Mouse (Mus musculus) forelimb bud, embryonic 11.5 days (tissue): ENCODE data around the gene Tnfrsf26.
A peak's percentile ranks its signal among the peaks of the same experiment; 100 is the strongest.
"Not testable (repeated sequence)": the region's sequence is repeated elsewhere in the genome, so short reads cannot be mapped to it uniquely, and the experiment has no call there.

Experiments
- DNase-seq: peaks from one replicate; pipeline ENCODE4 v3.0.0-alpha.2; 2012; ENCODE audit warnings: low read depth, low spot score

The Tnfrsf26 gene

GRCm38 (mm10) chr7:143628540-143628939 lies at the start of gene Tnfrsf26:
Gene Tnfrsf26 (minus strand): TSS chr7:143628722.
- no peak for DNase-seq

- DNase-seq = no peak
Observed at GRCm38 (mm10) chr7:143666427-143667311, 38.1 kb upstream of the Tnfrsf26 start.

- DNase-seq = no peak
Observed at GRCm38 (mm10) chr7:143663470-143663869, 34.9 kb upstream of the Tnfrsf26 start.

GRCm38 (mm10) chr7:143660797-143661196 lies 32.3 kb upstream of the Tnfrsf26 start:
- DNase-seq = no peak

GRCm38 (mm10) chr7:143649769-143650346 lies 21.3 kb upstream of the Tnfrsf26 start:
- DNase-seq = not testable (repeated sequence)

- DNase-seq = peak; percentile 78
Observed at GRCm38 (mm10) chr7:143649034-143649768, 20.7 kb upstream of the Tnfrsf26 start, which contains the start of gene Tnfrsf22. Gene Tnfrsf22 (minus strand): TSS chr7:143649661.

GRCm38 (mm10) chr7:143643949-143644348 lies 15.4 kb upstream of the Tnfrsf26 start:
- not testable (repeated sequence) for DNase-seq

GRCm38 (mm10) chr7:143636674-143637073 lies 8.2 kb upstream of the Tnfrsf26 start:
- DNase-seq = no peak

- no peak for DNase-seq
Observed at GRCm38 (mm10) chr7:143631503-143631902, 3.0 kb upstream of the Tnfrsf26 start.

GRCm38 (mm10) chr7:143629501-143629900 lies 979 bp upstream of the Tnfrsf26 start:
- no peak for DNase-seq

- no peak for DNase-seq
Observed at GRCm38 (mm10) chr7:143627555-143628286, 801 bp downstream of the Tnfrsf26 start.

- no peak for DNase-seq
Observed at GRCm38 (mm10) chr7:143626178-143626577, 2.3 kb downstream of the Tnfrsf26 start.

- DNase-seq = no peak
Observed at GRCm38 (mm10) chr7:143625151-143625550, 3.4 kb downstream of the Tnfrsf26 start.

GRCm38 (mm10) chr7:143624561-143624960 lies 4.0 kb downstream of the Tnfrsf26 start:
- no peak for DNase-seq

GRCm38 (mm10) chr7:143620951-143621350 lies 7.6 kb downstream of the Tnfrsf26 start:
- DNase-seq = no peak

GRCm38 (mm10) chr7:143614404-143615135 lies 14.0 kb downstream of the Tnfrsf26 start:
- DNase-seq = no peak

- no peak for DNase-seq
Observed at GRCm38 (mm10) chr7:143612215-143612614, 16.3 kb downstream of the Tnfrsf26 start.

- DNase-seq = no peak
Observed at GRCm38 (mm10) chr7:143605321-143605720, 23.2 kb downstream of the Tnfrsf26 start.

- no peak for DNase-seq
Observed at GRCm38 (mm10) chr7:143604889-143605288, 23.6 kb downstream of the Tnfrsf26 start.

- DNase-seq = no peak
Observed at GRCm38 (mm10) chr7:143601705-143602104, 26.8 kb downstream of the Tnfrsf26 start.
